In genomic region chr13:4428558-4428957, GRCm38 (mm10) we compare ENCODE assay signal across 45 mouse cellular contexts. TPM values are rescaled to one million over a fixed set of nuclear protein-coding genes. Genes with fewer than 3 reads are reported as not detected.
"Had no signal": no experiment of that assay in that cellular context is flagged by ENCODE, and none has a peak within 500 bp of the region (broad histone marks: within the 10 kb centered on the region; RNA-seq: fewer than 3 reads in every experiment).

No protein-coding gene starts in this region.

- H3K27me3 ChIP-seq: limb, embryonic 12.5 days; limb, embryonic 13.5 days; limb, embryonic 15.5 days; liver, embryonic 12.5 days; liver, embryonic 13.5 days; liver, embryonic 15.5 days; lung, embryonic 15.5 days; megakaryocyte, embryonic 14.5 days; midbrain, embryonic 12.5 days; midbrain, embryonic 13.5 days; midbrain, embryonic 15.5 days; neural tube, embryonic 12.5 days; neural tube, embryonic 13.5 days had no signal

- H3K36me3 ChIP-seq: limb, embryonic 10.5 days; limb, embryonic 12.5 days; limb, embryonic 13.5 days; limb, embryonic 15.5 days; liver, embryonic 12.5 days; liver, embryonic 13.5 days; liver, embryonic 15.5 days; lung, embryonic 15.5 days; midbrain, embryonic 10.5 days; midbrain, embryonic 12.5 days; midbrain, embryonic 13.5 days; midbrain, embryonic 15.5 days; neural tube, embryonic 12.5 days; neural tube, embryonic 13.5 days had no signal

- H3K9ac ChIP-seq: limb, embryonic 12.5 days; limb, embryonic 13.5 days; limb, embryonic 15.5 days; liver, embryonic 12.5 days; liver, embryonic 13.5 days; liver, embryonic 14.5 days; liver, embryonic 15.5 days; liver, postnatal 0 days; lung, embryonic 14.5 days; lung, embryonic 15.5 days; midbrain, embryonic 12.5 days; midbrain, embryonic 13.5 days; midbrain, embryonic 15.5 days; neural tube, embryonic 12.5 days; neural tube, embryonic 13.5 days had no signal

- ATAC-seq: liver, embryonic 12.5 days; lung, postnatal 0 days; midbrain, embryonic 13.5 days; midbrain, embryonic 15.5 days; midbrain, embryonic 16.5 days had no signal

- H3K9me3 ChIP-seq: limb, embryonic 10.5 days; limb, embryonic 12.5 days; limb, embryonic 13.5 days; limb, embryonic 15.5 days; liver, embryonic 12.5 days; liver, embryonic 13.5 days; liver, embryonic 15.5 days; lung, embryonic 15.5 days; megakaryocyte, embryonic 14.5 days; midbrain, embryonic 10.5 days; midbrain, embryonic 12.5 days; midbrain, embryonic 13.5 days; midbrain, embryonic 15.5 days; neural tube, embryonic 12.5 days; neural tube, embryonic 13.5 days had no signal

- H3K27ac ChIP-seq: limb, embryonic 10.5 days; limb, embryonic 12.5 days; limb, embryonic 13.5 days; limb, embryonic 15.5 days; liver, embryonic 12.5 days; liver, embryonic 13.5 days; liver, embryonic 14.5 days; liver, embryonic 15.5 days; lung, embryonic 15.5 days; macrophage; midbrain, embryonic 10.5 days; midbrain, embryonic 12.5 days; midbrain, embryonic 13.5 days; midbrain, embryonic 15.5 days; neural tube, embryonic 12.5 days; neural tube, embryonic 13.5 days had no signal

- H3K4me1 ChIP-seq: limb, embryonic 10.5 days; limb, embryonic 12.5 days; limb, embryonic 13.5 days; limb, embryonic 15.5 days; liver, embryonic 12.5 days; liver, embryonic 13.5 days; liver, embryonic 15.5 days; lung, embryonic 15.5 days; megakaryocyte, embryonic 14.5 days; midbrain, embryonic 10.5 days; midbrain, embryonic 12.5 days; midbrain, embryonic 13.5 days; midbrain, embryonic 15.5 days; neural tube, embryonic 12.5 days; neural tube, embryonic 13.5 days had no signal

- DNase-seq: left cerebral cortex, postnatal 4 days; liver, embryonic 13.5 days; liver, postnatal 0 days; lung, adult 18-20 months; lung, adult 2 months; lung, embryonic 14.5 days; lung, postnatal 14 days; lung, postnatal 36 days; lung, postnatal 4 days; midbrain, embryonic 14.5 days had no signal

- H3K4me3 ChIP-seq: limb, embryonic 10.5 days; limb, embryonic 12.5 days; limb, embryonic 13.5 days; limb, embryonic 15.5 days; liver, embryonic 12.5 days; liver, embryonic 13.5 days; liver, embryonic 15.5 days; lung, embryonic 15.5 days; megakaryocyte, embryonic 14.5 days; midbrain, embryonic 10.5 days; midbrain, embryonic 12.5 days; midbrain, embryonic 13.5 days; midbrain, embryonic 15.5 days; myocyte; neural tube, embryonic 12.5 days; neural tube, embryonic 13.5 days had no signal

- H3K4me2 ChIP-seq: limb, embryonic 12.5 days; limb, embryonic 13.5 days; limb, embryonic 15.5 days; liver, embryonic 11.5 days; liver, embryonic 12.5 days; liver, embryonic 13.5 days; liver, embryonic 15.5 days; lung, embryonic 14.5 days; lung, embryonic 15.5 days; midbrain, embryonic 11.5 days; midbrain, embryonic 12.5 days; midbrain, embryonic 13.5 days; midbrain, embryonic 15.5 days; neural tube, embryonic 12.5 days; neural tube, embryonic 13.5 days had no signal

RNA-seq across cellular contexts. Expression of gene Akr1c6, which starts 5.5 kb away (rescaled TPM):
- total RNA-seq: left cerebral cortex, adult 8-10 months; left cerebral cortex, postnatal 10 days; left cerebral cortex, postnatal 14 days; left cerebral cortex, postnatal 25 days; left cerebral cortex, postnatal 36 days; left cerebral cortex, postnatal 4 days; megakaryocyte progenitor cell, adult 5-6 weeks; megakaryocyte, adult 5-6 weeks; megakaryocyte-erythroid progenitor cell, adult 5-6 weeks; midbrain, postnatal 0 days; monocyte, adult 5-6 weeks had no signal
- polyA plus RNA-seq: limb, embryonic 10.5 days; limb, embryonic 11.5 days; limb, embryonic 12.5 days; limb, embryonic 13.5 days; limb, embryonic 14.5 days; limb, embryonic 15.5 days; liver, embryonic 11.5 days; liver, embryonic 12.5 days; lung, embryonic 14.5 days; lung, embryonic 15.5 days; lung, embryonic 16.5 days; lung, postnatal 0 days; macrophage; midbrain, embryonic 10.5 days; midbrain, embryonic 11.5 days; midbrain, embryonic 12.5 days; midbrain, embryonic 13.5 days; midbrain, embryonic 14.5 days; midbrain, embryonic 15.5 days; midbrain, embryonic 16.5 days; midbrain, postnatal 0 days; myocyte; neural tube, embryonic 11.5 days; neural tube, embryonic 12.5 days; neural tube, embryonic 13.5 days had no signal
